Mouse (Mus musculus) liver, embryonic 13.5 days (tissue): ENCODE results near the gene Wwox. TPM values are rescaled to one million over a fixed set of nuclear protein-coding genes. Genes with fewer than 3 reads are reported as not detected.

Experiments used
- ATAC-seq: fragments of 200-750 bp; cut with Nextera tagmentation; 2 replicates; pipeline ENCODE4 v1.8.0; 2017; ENCODE audit warnings: low read depth, mild to moderate bottlenecking, moderate number of reproducible peaks, moderate library complexity
- DNase-seq: peaks from one replicate; pipeline ENCODE4 v3.0.0; 2022
- H3K27ac ChIP-seq: fragments of 300-500 bp; sonication (generic); 2 replicates; pipeline ENCODE4 v1.5.1; 2015; ENCODE audit warnings: moderate library complexity, mild to moderate bottlenecking, inconsistent platforms
- H3K27me3 ChIP-seq: fragments of 300-500 bp; sonication (generic); 2 replicates; pipeline ENCODE4 v1.6.1; 2015; ENCODE audit warnings: mild to moderate bottlenecking, inconsistent platforms
- H3K36me3 ChIP-seq: fragments of 300-500 bp; sonication (generic); 2 replicates; pipeline ENCODE4 v1.6.1; 2015; ENCODE audit warnings: mild to moderate bottlenecking, inconsistent platforms
- H3K4me1 ChIP-seq: fragments of 300-500 bp; sonication (generic); replicated peaks from 2 replicates; pipeline ENCODE4 v1.6.1; 2015; ENCODE audit warnings: inconsistent platforms
- H3K4me2 ChIP-seq: fragments of 300-500 bp; sonication (generic); 2 replicates; pipeline ENCODE4 v1.6.1; 2015; ENCODE audit warnings: inconsistent platforms, mild to moderate bottlenecking, moderate library complexity
- H3K4me3 ChIP-seq: fragments of 300-500 bp; sonication (generic); replicated peaks from 2 replicates; pipeline ENCODE4 v1.5.1; 2015; ENCODE audit warnings: mild to moderate bottlenecking, inconsistent platforms
- H3K9ac ChIP-seq: fragments of 300-500 bp; sonication (generic); 2 replicates; pipeline ENCODE4 v1.6.1; 2015; ENCODE audit warnings: mild to moderate bottlenecking, inconsistent platforms
- H3K9me3 ChIP-seq: fragments of 300-500 bp; sonication (generic); replicated peaks from 2 replicates; pipeline ENCODE4 v1.6.1; 2016; ENCODE audit warnings: inconsistent platforms
- WGBS: fragments of 180-500 bp; shearing (Covaris S2); methylation state at CpG from one replicate; pipeline ENCODE4 v1.1.7; 2015; ENCODE audit not compliant: insufficient replicate concordance; 5-methylcytosine and 5-hydroxymethylcytosine counted together
- polyA plus RNA-seq: library from polyadenylated mRNA; unstranded; fragments of >200 nt; fragmentation: Nextera tagmentation; extraction: Ambion mirVana; gene quantifications from 2 replicates; pipeline ENCODE4 v1.2.1, GENCODE M21; 2015

Gene Wwox
- polyA plus RNA-seq, 1 experiment from 2014 or later = 4.0 TPM

DNA sequence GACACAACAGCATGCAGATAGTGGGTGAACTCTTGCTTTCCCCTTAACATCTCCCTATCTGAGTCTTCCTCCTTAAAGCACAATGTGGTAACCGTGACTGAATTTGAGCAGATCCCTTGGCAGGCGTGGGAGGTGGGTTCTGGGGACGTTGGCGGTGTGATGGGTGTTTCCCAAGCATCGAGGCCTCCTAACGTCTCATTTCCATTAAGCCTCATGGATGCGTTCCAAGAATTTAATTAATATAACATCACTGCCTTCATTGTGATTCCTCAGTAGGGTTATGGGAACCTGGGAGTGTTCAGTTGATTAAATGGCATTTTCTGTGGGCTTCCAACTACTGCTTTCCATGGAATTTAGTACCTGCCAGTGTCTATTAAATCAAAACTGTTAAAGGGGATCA lies 67.9 kb downstream of the Wwox start:
- no peak overlapping the region for H3K9ac ChIP-seq
- ATAC-seq (no peak), DNase-seq (no peak)
- peaks cover 5% of the 10 kb centered on the region for H3K4me1 ChIP-seq
- no peaks in the 10 kb centered on the region for H3K9me3 ChIP-seq
- no peak overlapping the region for H3K4me2 ChIP-seq
- no peaks in the 10 kb centered on the region for H3K27me3 ChIP-seq
- H3K27ac ChIP-seq = no peak overlapping the region
- no peaks in the 10 kb centered on the region for H3K36me3 ChIP-seq
- no peak overlapping the region for H3K4me3 ChIP-seq
- 76% methylated on average over 7 of the region's 7 CpGs for WGBS

DNA sequence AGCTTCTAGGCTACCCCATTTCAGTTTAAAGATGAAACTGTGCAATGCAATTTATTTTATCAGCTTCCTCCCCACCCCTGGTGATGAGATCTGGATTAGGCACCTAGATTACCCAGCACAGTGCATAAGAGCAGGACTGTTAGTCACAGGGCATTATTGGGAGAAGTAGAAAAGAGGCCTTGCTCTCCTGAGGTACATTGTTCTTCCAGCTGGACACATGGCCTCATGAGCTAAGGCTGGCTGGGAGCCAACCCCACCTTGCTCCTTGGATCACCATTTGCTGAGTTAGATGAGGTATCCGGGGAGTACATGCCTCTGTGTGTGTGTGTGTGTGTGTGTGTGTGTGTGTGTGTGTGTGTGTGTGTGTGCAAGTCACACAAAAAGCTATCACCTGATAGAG lies 70.8 kb downstream of the Wwox start:
- H3K4me3 ChIP-seq = no peak overlapping the region
- DNase-seq = no peak
- no peaks in the 10 kb centered on the region for H3K9me3 ChIP-seq
- no peak overlapping the region for H3K4me2 ChIP-seq
- H3K27me3 ChIP-seq = no peaks in the 10 kb centered on the region
- H3K36me3 ChIP-seq = no peaks in the 10 kb centered on the region
- H3K4me1 ChIP-seq = peaks cover 5% of the 10 kb centered on the region
- no peak for ATAC-seq
- 78% methylated on average over 1 of the region's 1 CpGs for WGBS
- H3K27ac ChIP-seq = no peak overlapping the region
- H3K9ac ChIP-seq = no peak overlapping the region

DNA sequence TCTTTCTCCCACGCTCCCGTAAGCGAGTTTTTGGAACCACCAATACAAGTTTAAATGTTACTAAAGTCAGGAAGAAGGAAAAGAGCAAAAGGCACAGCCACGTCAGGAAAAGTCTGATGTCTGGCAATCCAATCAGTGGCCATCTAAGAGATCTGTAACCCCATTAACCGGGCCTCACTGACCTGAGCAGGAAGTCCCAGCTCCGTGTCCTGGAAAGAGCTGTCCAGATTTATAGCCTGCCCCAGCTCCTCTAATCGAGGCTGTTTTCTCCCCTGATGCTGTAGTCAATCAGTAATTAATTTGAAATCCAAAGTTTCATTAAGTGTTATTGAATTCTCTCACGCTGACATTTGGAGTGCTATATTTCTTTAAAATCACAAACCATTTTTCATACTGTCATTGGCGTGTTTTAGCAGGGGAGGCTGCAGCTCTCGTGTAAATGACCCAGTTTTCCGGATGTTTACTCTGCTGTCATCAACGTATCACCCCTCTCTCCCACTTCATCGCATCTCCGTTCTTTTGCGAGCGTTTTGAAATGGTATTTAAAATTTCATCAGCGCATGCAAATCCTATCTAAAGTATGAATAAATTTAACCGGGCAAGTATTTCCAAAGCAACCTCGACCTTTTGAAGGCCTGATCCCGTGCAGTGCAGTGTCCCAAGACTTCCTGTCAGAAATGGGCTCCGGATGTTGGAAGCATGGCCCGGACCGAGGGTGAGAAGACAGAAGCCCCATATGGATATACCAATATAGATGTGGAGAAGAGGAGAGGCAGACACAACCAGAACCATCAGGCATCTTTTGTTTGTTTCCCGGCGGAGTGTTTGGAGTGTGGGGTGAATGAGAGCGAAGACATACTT lies 72.8 kb downstream of the Wwox start:
- H3K27me3 ChIP-seq = no peaks in the 10 kb centered on the region
- no peak overlapping the region for H3K27ac ChIP-seq
- H3K36me3 ChIP-seq = no peaks in the 10 kb centered on the region
- DNase-seq (no peak), ATAC-seq (no peak)
- no peak overlapping the region for H3K4me2 ChIP-seq
- 76% methylated on average over 26 of the region's 26 CpGs for WGBS
- no peaks in the 10 kb centered on the region for H3K9me3 ChIP-seq
- no peak overlapping the region for H3K4me3 ChIP-seq
- no peaks in the 10 kb centered on the region for H3K4me1 ChIP-seq
- no peak overlapping the region for H3K9ac ChIP-seq

DNA sequence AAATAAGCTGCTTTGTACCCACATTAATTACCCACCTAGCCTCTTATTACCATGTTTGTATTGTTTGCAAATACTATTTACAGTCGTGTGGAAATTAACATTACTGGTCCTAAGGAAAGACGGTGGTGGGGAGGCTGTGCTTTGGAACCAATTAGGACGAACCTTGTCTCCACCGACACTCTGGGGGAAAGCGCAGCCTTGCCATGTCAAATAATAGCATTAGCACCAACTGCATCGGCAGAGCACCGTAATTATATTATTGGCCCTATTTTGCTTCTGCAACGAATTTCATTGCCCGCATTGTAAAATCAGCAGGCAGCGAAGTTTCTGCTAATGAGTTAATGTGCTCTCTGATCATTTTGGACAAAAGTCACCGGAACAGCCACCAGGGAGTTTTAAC lies 75.2 kb downstream of the Wwox start:
- no peaks in the 10 kb centered on the region for H3K4me1 ChIP-seq
- H3K4me2 ChIP-seq = no peak overlapping the region
- H3K9ac ChIP-seq = no peak overlapping the region
- DNase-seq (no peak), ATAC-seq (no peak)
- H3K4me3 ChIP-seq = no peak overlapping the region
- WGBS = 79% methylated on average over 11 of the region's 11 CpGs
- H3K27me3 ChIP-seq = no peaks in the 10 kb centered on the region
- no peaks in the 10 kb centered on the region for H3K36me3 ChIP-seq
- H3K27ac ChIP-seq = no peak overlapping the region
- H3K9me3 ChIP-seq = no peaks in the 10 kb centered on the region

DNA sequence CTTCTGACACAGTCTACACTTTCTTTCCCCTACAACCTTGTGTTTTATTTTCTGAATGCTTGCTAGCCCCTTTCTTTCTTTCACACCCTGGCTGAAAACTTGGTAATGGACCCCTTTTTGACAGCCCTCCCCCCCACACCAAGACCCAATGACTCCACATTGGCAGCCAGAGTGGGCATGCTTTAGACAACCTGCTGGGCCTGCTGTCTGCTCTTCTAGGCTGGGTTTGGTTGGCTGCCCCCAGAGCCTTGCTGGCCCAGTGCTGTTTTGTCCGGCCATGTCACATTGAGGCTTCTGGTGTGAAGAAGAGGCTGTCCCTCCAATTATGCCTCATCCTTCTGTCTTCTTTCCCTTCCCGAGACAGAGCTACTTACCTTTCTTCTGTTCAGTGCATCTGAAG lies 83.6 kb downstream of the Wwox start:
- DNase-seq (no peak), ATAC-seq (no peak)
- H3K4me1 ChIP-seq = no peaks in the 10 kb centered on the region
- 67% methylated on average over 2 of the region's 2 CpGs for WGBS
- no peak overlapping the region for H3K9ac ChIP-seq
- H3K4me3 ChIP-seq = no peak overlapping the region
- H3K9me3 ChIP-seq = no peaks in the 10 kb centered on the region
- no peak overlapping the region for H3K4me2 ChIP-seq
- no peaks in the 10 kb centered on the region for H3K27me3 ChIP-seq
- H3K27ac ChIP-seq = no peak overlapping the region
- no peaks in the 10 kb centered on the region for H3K36me3 ChIP-seq

DNA sequence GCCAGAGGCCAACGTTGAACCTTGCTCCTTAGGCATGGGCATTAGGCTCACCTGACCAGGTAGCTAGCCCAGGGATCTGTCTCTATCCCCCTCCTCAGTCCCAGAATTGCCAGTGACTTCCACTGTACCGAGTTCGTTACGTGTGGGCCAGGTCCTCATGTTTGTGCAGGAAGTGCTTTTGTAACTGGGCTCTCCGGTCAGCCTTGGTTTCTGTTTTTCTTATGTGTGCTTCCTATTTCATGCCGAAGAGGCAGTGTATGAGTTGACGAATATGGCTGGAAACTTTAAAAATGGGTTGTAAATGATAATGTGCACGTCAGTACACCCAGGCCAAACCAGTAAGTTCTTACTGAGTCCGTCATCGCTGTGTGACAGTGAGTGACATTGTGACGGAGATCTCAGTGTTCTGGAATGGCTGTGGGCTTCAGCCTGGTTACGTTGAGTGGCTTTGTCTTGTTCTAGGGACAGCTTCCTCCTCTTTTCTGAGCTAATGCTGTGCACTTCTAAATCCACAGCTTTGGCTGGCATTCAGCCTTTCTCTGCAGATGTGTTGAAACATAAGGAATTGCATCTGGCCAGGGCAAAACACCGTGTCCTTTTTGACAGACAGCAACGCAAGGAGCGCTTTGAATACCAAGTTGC lies 87.3 kb downstream of the Wwox start:
- H3K9me3 ChIP-seq = no peaks in the 10 kb centered on the region
- H3K4me2 ChIP-seq = no peak overlapping the region
- WGBS = 71% methylated on average over 15 of the region's 15 CpGs
- no peaks in the 10 kb centered on the region for H3K36me3 ChIP-seq
- H3K27ac ChIP-seq = no peak overlapping the region
- H3K4me3 ChIP-seq = no peak overlapping the region
- H3K9ac ChIP-seq = no peak overlapping the region
- DNase-seq = no peak
- no peak for ATAC-seq
- no peaks in the 10 kb centered on the region for H3K27me3 ChIP-seq
- no peaks in the 10 kb centered on the region for H3K4me1 ChIP-seq

DNA sequence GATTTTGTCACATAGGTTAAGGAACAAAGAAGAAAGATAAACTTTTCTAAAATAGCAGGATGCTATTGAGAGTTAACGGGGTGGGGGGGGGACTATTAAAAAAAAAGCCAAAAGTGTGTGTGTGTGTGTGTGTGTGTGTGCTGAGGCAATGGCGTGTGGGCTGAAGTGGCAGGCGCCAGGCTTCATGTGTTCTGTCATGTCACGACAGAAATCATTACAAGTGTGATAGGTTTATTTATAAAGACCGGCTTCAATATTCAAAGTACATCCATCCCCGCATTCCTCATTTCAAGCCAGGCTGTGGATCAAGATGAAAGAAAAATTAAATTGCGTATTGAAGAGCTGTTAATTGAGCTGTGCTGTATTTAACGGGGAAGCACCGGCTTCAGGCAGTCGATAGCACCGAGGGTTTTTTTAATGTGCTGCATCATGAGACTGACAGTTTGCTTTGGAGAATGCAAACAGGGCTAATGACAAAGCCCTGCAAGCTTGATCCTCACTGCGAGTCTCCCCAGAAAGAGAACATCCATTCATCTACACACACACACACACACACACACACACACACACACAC lies 88.3 kb downstream of the Wwox start:
- no peaks in the 10 kb centered on the region for H3K27me3 ChIP-seq
- H3K4me2 ChIP-seq = no peak overlapping the region
- H3K4me3 ChIP-seq = no peak overlapping the region
- no peaks in the 10 kb centered on the region for H3K9me3 ChIP-seq
- H3K4me1 ChIP-seq = no peaks in the 10 kb centered on the region
- 73% methylated on average over 12 of the region's 12 CpGs for WGBS
- no peak for DNase-seq
- H3K9ac ChIP-seq = no peak overlapping the region
- H3K36me3 ChIP-seq = no peaks in the 10 kb centered on the region
- H3K27ac ChIP-seq = no peak overlapping the region
- ATAC-seq = no peak

DNA sequence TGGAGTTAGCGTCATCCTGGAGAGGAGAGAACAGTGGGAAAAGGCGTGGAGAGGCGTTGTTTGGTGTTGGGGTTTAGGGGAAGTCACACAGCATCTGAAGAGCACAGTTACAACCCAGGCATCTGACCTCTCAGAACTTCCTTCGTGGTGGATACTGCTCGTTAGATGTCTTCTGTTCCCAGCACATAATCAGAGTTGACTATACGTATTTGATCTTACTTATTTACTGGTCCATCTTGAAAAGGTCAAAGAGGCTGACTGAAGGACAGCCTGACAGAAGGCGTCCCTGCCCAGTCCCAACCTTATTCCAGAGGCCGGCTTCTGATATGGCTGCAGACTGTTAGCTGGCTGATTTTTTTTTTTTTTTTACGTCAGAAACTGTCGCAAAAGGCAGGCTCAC lies 90.1 kb downstream of the Wwox start:
- H3K36me3 ChIP-seq = no peaks in the 10 kb centered on the region
- DNase-seq (no peak), ATAC-seq (no peak)
- H3K27me3 ChIP-seq = no peaks in the 10 kb centered on the region
- no peaks in the 10 kb centered on the region for H3K9me3 ChIP-seq
- H3K4me2 ChIP-seq = no peak overlapping the region
- WGBS = 63% methylated on average over 10 of the region's 10 CpGs
- H3K27ac ChIP-seq = no peak overlapping the region
- no peak overlapping the region for H3K4me3 ChIP-seq
- H3K4me1 ChIP-seq = no peaks in the 10 kb centered on the region
- H3K9ac ChIP-seq = no peak overlapping the region

DNA sequence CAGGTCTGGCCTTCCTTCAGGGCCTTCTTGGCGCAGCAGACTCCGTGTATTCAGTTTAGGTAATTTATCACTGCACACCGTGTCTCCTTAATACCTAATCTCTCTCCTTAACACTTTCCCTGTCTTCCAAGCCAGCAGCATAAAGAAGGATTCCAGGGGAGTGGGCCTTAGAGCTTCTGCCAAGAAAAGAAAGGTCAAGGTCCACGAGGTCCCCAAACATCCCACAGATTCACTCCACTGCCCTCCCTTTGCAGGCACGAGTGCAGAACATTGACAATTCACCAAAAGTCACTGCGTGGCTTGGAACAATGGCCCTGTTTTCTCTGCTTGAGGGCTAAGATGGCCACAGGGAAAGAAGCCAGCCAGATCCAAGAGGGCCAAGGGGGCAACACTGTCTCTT lies 96.7 kb downstream of the Wwox start:
- Histone ChIP-seq H3K27ac (no peak overlapping the region), H3K27me3 (no peaks in the 10 kb centered on the region), H3K4me2 (no peak overlapping the region), H3K9me3 (no peaks in the 10 kb centered on the region), H3K4me1 (no peaks in the 10 kb centered on the region), H3K36me3 (no peaks in the 10 kb centered on the region), H3K4me3 (no peak overlapping the region), H3K9ac (no peak overlapping the region)
- WGBS = 69% methylated on average over 6 of the region's 6 CpGs
- ATAC-seq = no peak
- no peak for DNase-seq

DNA sequence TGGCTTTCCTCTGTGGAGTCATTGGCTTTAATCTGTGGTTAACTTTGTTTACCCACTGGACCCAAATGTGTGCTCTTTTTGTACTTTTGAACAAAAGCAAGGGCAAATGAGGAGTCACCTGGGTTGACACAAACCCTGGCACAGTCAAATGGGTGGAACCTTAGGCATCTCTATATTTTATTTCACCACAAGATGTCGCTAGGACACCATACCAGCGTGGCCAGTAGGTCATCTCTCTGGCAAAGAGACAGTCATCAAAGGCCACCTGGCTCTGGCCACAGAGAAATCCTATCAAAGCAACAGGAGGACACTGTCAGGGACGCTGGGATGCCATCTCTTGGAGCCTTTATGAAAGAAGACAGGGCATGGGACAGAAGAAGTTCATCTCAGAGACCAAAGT lies 101.7 kb downstream of the Wwox start:
- no peak overlapping the region for H3K4me3 ChIP-seq

DNA sequence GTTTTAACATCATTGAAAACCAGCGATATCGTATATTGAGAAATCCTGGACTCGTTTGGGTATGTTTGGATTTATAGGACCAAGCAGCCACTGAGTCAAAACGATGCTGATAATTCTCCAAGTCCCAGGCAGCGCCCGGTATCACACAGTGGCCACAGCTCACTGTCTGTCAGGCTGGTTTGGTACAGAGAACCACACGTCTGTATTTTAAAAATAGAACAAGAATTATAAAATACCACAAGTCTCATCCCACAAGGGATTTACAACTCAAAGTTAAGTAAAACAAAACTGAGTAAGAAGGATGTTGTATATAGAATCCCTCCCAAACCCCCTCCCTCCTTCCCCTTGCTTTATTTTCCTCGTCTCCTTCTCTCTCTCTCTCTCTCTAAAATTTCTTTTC lies 108.9 kb downstream of the Wwox start:
- no peak overlapping the region for H3K9ac ChIP-seq
- ATAC-seq (no peak), DNase-seq (no peak)
- no peaks in the 10 kb centered on the region for H3K27me3 ChIP-seq
- no peaks in the 10 kb centered on the region for H3K4me1 ChIP-seq
- no peak overlapping the region for H3K4me2 ChIP-seq
- no peak overlapping the region for H3K27ac ChIP-seq
- H3K4me3 ChIP-seq = no peak overlapping the region
- WGBS = 67% methylated on average over 8 of the region's 8 CpGs
- no peaks in the 10 kb centered on the region for H3K9me3 ChIP-seq
- no peaks in the 10 kb centered on the region for H3K36me3 ChIP-seq

More for the DNA sequence above, 101.7 kb downstream of the Wwox start:
- 5% methylated on average over 3 of the region's 3 CpGs for WGBS
- Histone ChIP-seq H3K4me2 (no peak overlapping the region), H3K9ac (no peak overlapping the region), H3K4me1 (no peaks in the 10 kb centered on the region), H3K27ac (no peak overlapping the region), H3K27me3 (no peaks in the 10 kb centered on the region), H3K9me3 (no peaks in the 10 kb centered on the region), H3K36me3 (no peaks in the 10 kb centered on the region)
- DNase-seq (no peak), ATAC-seq (no peak)

DNA sequence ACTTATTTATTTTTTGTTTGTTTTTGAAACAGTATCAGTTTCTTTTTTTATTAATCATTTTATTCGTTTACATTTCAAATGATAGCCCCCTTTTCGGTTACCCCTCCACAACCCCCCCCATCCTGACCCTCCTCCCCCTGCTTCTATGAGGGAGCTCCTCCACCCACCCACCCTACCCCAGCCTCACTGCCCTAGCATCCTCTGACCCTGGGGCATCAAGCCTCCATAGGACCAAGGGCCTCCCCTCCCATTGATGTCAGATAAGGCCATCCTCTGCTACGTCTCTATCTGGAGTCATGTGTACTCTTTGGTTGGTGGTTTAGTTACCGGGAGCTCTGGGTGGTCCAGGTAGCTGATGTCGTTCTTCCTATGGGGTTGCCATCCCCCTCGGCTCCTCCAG lies 109.4 kb downstream of the Wwox start:
- no peak for ATAC-seq
- no peaks in the 10 kb centered on the region for H3K27me3 ChIP-seq
- no peaks in the 10 kb centered on the region for H3K9me3 ChIP-seq
- no peak overlapping the region for H3K27ac ChIP-seq
- no peak overlapping the region for H3K4me2 ChIP-seq
- no peak overlapping the region for H3K4me3 ChIP-seq
- no peaks in the 10 kb centered on the region for H3K36me3 ChIP-seq
- H3K4me1 ChIP-seq = no peaks in the 10 kb centered on the region
- no peak for DNase-seq
- WGBS = 70% methylated on average over 6 of the region's 6 CpGs
- no peak overlapping the region for H3K9ac ChIP-seq
